Mouse (Mus musculus) embryo, embryonic 11.5 days (tissue): ENCODE data around the gene Adamtsl4.
"Not testable (repeated sequence)": the region's sequence is repeated elsewhere in the genome, so short reads cannot be mapped to it uniquely, and the experiment has no call there.

Experiments
- DNase-seq: peaks from one replicate; pipeline ENCODE4 v3.0.0-alpha.2; 2012; ENCODE audit warnings: low read depth, low spot score

Gene Adamtsl4

DNA sequence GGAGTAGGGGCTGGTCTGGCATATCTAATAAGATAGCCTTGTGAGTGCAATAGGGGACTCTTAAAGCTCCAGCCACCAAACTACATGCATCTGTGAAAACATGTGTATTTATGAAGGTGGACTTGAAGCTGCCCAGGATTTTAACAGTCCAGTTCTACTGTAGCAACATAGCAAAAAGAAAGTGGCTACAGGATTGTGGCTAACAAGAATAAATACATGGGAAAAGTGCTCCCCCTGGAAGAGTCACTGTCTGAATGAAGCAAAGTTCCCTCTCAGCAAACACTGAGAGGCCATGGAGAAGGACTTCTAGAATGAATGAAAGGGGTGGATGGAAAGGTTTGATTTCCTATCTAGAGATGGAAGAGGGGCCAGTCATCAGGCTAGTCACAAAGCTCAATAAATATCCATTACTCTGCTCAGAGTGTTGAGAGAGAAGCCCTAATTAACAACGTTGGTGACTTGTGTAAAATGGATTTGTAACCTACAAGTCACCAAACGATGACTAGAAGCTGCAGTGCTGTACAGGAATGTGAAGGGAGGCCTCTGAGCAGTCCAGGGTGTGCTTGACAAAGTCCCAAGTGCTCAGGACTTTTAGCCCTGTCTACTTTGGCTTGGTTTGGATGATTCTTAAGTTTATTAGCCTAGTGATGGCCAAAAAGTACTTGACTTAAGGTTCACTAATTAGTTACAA, 26.8 kb downstream of the Adamtsl4 start:
- DNase-seq: no peak

DNA sequence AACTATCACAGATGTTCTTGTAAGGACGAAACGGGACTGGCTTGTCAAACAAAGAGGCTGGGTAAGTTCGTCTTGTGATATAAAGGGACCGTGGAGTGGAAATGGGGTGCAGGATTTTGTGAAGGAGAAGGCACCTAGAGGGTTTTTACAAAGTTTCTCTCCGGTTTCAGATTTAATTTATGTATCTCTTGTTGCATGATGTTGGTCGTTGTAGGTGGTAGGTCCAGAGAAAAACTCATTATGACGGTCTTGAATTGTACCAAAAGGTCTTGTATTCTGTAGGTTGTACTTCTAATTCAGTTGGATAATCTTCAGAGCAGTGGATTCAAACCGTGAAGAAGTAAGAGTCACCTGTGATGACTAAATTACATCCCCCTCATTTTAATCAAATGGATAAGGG, 27.8 kb downstream of the Adamtsl4 start:
- DNase-seq: no peak

DNA sequence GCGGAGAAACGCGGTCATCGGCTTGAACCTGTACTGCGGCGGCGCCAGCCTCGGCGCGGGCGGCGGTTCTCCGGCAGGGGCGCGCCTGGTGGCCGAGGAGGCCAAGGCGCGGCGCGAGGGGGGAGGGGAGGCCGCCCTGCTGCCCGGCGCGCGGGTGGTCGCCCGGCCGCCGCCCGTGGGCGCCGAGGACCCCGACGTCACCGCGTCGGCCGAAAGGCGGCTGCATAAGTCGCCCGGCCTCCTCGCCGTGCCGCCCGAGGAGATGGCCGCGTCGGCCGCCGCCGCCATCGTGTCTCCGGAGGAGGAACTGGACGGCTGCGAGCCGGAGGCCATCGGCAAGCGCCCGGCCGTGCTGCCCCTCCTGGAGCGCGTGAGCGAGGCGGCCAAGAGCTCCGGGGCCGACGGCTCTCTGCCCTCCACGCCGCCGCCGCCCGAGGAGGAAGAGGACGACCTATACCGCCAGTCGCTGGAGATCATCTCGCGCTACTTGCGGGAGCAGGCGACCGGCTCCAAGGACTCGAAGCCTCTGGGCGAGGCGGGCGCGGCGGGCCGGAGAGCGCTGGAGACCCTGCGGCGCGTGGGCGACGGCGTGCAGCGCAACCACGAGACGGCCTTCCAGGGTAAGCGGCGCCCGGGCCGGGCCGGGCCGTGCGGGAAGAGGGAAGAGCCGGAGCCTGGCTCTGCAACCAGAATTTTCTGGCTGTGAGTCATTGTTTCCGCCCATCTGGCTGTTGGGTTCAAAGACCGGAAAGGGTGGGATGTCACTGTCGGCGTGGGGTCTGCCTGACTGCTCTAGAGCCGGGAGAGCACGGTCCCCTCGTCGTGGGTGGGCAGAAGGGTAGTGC, 28.6 kb downstream of the Adamtsl4 start:
- DNase-seq: no peak

DNA sequence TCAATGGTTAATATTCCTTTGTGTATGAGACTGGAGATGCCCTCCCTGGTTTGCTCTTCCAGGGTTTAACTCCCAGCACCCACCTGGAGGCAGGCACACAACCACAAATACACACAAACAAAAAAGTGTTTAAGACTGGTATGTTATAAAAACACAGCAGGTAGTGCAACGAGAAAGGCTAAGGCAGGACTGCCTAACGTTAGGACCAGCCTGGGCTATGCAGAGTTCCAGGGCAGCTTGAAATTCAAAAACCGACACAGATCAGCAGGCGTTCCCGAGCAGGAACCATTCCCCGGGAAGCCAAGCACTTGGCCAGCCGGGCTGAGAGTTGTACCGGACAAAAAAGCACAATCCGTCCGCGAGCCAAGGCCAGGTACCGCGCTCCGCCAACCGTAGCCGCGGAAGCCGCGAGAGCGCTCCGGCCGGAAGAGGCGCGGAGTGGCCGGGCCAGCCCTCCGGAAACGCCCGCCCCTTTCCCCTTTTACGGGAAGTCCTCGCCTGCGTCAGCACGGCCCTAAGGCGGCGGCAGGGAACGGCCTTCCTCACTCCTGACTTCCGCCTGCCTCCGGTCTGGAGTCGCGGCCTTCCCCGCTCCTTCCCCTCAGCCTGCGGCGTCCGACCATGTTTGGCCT, 29.4 kb downstream of the Adamtsl4 start, which contains the start of gene Mcl1:
Gene Mcl1, plus strand, starts transcription at position 553 of the 632 bp plus-strand sequence.
- peak; percentile 88 for DNase-seq

DNA sequence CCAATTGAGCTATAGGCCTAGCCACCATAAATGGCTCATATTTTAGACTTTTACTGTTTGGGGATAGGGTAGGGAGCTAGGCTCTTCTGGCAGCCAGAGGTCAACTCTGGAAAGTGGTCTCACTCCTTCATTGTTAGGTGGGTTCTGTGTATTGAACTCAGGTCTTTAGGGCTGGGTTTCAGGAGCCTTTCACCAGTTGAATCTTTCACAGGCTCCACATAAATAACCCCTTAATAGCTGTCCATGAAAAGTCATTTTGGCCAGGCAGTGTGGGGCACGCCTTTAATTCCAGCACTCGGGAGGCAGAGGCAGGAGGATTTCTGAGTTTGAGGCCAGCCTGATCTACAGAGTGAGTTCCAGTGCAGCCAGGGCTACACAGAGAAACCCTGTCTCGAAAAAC, 30.0 kb downstream of the Adamtsl4 start:
- no peak for DNase-seq

DNA sequence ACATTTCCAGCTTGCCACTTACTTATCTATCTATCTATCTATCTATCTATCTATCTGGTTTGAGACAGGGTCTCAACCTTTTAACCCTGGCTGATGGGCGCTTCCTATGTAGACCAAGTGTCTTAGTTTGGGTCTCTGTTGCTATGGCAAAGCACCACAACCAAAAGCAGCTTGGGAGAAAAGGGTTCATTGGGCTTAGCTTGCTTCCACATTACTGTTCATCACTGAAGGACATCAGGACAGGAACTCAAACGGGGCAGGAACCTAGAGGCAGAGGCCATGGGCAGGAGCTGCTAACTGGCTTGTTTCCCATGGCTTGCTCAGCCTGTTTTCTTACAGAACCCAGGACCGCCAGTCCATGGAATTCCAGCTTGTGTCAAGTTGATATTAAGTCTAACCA, 30.6 kb downstream of the Adamtsl4 start:
- no peak for DNase-seq

DNA sequence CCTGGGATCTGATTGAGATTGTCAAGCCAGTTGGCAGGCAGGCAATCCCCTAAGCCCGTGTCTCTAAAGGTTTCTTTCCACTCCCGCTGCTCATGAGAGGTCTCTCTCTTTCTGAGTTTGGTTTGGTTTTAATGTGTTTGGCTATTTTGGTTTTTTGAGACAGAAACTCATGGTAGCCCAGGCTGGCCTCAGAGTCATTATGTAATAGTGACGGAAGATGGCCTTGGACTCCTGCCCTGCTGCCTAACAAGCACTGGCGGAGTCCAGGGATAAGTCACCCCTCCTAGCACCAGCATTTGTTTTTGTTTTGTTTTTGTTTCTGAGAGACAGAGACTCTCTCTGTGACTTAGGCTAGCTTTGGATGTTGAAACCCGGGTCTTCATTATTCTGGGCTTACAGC, 32.3 kb downstream of the Adamtsl4 start:
- no peak for DNase-seq

DNA sequence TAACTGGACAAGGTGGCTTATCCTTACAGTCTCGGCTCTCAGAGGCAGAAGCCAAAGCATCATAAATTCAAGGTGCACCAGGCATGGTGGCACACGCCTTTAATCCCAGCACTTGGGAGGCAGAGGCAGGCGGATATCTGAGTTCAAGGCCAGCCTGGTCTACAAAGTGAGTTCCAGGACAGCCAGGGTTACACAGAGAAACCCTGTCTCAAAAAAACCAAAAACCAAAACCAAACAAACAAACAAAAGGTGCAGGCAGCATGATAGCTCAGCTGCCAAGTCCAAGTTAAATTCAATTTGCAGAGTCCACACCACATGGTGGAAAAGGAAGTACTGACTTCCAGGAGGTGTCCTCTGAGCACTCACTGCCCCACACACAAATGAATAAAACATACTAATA, 33.3 kb downstream of the Adamtsl4 start:
- DNase-seq: not testable (repeated sequence)

DNA sequence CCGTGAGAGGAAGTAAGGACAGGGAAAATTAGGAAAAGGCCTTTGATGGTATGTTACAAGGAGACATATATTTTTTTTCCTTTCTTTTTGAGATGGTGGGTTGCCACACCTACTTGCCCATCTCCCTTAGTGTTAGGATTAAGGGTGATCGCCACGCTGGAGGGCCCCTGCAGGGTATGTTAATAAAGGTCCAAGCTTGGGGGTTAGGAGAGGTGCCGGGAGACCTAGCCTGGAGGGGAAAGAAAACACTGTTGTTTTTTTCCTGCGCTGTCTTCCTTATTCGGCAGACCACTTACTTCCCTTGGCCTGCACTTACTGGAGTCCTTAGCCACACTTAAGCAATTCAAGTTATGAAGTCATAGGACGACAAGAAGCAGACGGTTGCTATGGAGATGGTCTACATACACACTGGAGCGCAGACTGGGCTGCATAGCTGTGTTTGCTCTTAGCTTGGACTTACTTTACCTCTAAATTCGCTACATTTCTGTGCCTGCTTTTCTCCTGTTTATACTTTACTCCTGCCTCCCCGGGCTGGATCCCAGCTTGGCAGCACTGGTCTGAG, 34.2 kb downstream of the Adamtsl4 start:
- no peak for DNase-seq

DNA sequence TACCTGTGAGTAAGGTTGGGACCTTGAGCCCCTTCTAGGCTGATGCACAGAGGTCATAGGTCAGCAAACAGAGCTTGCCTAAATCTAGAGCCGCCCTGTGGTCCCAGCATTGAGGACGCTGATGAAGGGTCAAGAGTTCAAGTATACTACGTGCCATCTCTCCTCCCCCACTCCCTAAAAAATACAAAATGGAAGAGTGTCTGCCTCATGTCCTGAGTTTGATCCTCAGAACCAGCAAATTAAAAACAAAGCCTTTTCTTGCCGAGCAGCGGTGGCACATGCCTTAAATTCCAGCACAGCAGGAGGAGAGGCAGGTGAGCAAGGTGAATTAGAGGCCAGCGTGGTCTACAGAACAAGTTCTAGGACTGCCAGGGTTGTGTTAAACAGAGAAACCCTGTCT, 34.8 kb downstream of the Adamtsl4 start:
- no peak for DNase-seq

DNA sequence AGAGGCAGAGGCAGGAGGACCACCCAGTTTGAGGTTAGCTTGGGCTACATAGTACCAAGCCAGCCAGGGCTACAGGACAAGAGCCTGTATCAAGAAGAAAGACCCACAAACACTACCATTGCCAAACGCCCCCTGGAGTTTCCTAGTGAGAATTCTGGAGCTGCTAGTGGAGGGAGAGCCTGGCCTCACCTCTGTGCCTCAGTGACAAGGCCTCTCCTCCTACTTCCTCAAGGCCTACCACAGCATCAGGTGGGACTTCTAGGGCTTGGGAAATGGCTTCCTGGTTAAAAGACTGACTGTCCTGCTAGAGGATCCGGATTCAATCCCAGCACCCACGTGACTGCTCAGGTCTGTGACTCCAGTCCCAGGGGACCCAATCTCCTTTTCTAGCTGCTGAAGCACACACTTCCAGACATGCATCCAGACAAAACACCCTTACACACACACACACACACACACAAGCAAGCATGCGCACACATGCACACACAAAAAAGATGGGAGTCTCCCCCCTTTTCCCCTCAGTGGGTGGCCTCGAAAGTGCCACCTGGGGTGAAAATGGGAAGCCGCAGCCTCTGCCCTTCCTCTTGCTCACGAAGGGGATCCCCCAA, 35.4 kb downstream of the Adamtsl4 start:
- DNase-seq: no peak

DNA sequence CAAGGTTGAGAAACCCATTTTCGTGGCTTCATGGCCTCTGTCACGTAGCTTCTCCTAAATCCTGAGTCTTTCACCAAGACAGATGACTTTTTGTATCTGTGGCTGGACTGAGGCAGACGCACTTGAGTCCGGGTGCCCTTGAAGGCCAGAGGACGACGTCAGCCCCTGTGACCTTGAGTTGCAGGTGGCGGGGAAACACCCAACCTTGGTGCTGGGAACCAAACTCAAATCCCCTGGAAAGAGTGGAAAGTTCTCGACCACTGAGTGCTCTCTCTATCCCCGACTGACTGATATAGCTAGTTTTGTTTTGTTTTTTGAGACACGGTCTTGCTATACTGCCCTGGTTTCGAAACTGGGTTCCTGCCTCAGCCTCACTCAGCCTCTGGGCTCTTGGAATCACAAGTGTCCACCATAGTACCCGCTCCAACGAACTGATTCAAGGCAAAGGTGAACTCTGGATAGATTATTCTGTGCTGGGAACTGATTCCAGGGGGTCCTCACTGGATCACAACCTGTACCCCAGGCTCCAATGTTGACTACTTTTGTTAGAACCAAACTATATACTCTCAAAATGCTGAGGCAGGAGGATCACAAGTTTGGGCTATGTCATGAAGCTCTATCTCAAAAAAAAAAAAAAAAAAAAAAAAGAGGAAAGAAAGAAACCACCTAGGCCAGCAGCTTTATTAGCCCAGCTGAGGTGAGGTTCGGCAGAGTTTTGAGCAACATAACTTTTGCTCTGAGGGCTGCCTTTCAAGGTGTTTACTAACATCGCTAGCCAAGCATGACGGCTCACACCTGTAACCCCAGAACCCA, 36.1 kb downstream of the Adamtsl4 start:
- no peak for DNase-seq

DNA sequence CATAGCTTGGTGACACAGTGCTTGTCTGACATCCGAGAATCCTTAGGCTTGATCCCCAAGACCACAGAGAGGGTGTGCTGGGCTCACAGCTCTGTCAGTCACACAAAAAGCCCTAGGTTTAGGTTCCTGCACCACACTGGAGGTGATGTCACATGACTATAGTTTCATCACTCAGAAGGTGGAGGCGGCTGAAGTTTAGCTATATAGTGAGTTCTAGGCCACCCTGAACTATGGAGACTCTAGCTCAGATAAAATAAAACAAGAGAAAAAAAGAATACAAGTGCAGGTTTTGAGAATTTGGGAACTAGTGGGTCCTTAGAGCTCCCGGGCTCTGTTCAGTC, 36.7 kb downstream of the Adamtsl4 start:
- no peak for DNase-seq

DNA sequence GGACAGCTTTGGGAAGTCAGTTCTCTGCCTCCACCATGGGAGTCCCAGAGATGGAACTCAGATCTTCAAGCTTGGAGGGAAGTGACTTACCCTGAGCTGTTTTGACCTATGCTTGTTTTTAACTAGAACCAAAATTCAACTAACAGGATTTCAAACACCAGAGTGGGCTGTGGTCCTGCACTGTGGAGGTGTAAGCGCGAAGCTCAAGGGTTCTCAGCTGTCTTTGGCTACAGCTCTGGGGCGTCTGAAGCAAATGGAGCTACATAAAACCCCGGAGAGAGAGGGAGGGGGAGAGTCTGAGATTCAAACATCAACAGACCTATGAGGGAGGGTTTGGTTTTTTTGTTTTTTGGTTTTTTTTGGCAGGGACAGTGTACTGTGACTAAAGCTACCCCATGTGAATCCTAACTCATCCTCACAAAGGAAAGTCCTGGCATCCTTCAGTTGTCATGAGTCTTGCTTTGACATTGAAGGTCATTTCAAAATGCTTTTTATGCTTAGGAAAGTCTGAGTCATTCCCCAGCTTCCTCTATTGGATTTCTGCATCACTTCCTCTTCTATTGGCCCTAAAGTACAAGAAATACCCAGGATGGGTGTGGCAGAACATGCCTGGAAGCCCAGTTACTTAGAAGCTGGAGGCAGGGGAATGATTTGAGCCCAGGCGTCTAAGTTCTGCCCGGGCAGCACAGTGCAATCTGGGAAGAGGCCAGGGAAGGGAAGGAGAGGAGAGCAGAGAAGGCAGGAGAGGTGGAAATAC, 37.3 kb downstream of the Adamtsl4 start:
- no peak for DNase-seq

DNA sequence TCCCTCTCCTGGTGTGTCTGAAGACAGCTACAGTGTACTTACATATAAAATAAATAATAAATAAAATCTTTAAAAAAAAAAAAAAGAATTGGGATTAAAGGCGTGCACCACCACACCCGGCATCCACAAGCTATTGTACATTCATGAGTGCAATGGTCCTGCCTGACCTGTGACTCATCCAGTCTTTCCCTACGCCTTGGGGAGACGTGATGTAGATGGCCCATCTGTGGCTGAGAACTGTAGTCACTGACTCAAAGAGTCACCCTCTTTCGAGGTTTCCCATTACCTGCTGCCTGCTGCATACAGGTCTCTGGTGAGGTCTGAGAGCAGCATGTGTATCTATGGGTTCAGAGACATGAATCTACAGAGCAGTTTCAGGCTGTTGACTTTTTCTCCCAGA, 39.7 kb downstream of the Adamtsl4 start:
- no peak for DNase-seq

DNA sequence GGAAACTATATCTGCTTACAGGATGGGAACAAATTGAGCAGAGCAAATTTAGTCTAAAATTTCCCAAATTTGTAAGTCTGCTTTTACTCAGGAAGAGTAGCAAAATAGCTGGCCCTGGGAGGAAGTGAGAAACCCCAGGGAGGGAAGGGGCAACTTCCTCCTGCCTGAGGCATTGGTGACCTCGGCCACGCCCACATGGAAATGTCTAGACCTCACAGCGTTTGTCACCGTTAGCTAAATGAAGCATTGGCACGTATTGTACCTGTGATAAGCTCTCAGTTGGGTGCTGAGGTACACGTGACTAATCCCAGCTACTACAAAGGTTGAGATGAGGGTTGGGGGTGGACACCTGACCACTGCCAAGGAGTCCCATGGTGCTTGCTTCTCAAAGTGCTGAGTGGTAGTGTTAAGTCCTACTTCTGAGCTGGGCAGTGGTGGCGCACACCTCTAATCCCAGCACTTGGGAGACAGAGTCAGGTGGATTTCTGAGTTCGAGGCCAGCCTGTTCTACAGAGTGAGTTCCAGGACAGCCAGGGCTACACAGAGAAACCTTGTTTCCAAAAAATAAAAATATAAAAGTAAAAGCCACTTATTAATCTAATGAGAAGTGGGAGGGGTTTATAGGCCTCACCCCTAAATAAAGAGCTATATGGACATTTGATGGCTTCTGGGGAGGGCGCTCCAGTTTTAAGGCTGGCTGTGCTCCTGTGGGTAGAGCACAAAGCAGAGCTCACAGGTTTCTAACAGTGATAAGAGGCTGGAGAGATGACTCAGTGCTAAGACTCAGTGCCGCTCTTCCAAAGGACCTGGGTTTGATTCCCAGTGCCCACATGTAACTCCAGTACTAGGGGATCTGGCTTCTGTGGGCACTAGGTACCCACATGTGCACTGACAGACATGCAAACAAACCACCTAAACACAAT, 42.1 kb downstream of the Adamtsl4 start:
- no peak for DNase-seq

DNA sequence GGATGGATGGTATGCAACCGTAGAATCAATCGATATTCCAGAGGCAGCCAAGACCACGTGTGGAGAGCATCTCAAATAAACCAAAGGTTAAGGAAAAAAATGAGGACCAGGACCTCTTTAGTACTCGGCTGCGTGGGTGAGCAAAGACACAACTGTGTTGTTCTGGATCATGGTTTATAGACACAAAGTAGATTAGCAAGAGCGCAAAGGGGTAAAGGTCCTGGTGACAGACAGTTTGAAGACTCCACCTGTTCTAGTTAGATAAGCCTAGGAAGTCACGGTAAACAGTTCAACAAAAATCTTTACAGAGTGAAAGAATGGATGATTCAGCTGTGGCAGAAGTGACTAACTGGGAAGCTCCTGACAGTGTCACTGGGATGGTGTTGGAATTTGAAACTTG, 44.6 kb downstream of the Adamtsl4 start:
- DNase-seq: no peak

DNA sequence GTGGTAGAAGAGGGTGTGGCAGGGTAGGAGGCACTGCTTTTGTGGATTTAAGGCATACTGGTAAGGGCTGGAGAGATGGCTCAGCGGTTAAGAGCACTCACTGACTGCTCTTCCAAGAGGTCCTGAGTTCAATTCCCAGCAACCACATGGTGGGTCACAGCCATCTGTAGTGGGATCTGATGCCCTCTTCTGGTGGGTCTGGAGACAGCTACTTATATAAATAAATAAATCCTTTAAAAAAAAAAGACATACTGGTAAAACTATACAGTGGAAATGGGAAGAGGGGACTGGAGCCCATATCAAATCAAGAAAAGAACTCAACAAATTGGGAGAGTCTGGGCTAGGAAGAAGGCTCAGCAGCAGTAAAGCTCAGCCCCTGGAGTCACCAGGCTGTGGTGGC, 48.0 kb downstream of the Adamtsl4 start:
- DNase-seq: no peak

DNA sequence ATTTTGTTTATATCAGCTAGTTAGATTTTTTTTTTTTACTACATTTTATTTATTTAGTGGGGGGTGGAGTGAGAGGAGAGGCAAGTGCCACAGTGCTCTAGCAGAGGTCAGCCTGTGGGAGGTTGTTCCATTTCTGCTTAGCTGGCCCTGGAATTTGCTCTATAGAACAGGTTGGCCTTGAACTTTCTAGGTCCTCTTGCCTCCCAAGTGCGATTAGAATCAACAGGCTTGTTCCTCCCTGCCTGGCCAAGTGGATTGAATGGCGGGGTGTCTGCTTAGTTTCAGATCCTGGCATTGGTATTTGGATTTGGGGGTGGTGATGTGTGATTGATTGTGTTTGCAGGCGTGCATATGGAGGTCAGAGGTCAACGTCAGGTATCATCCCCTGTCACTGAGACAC, 51.6 kb downstream of the Adamtsl4 start:
- no peak for DNase-seq
